Mouse (Mus musculus) lung, embryonic 16.5 days (tissue): Measurements from ENCODE around the gene Ift52. TPM values are rescaled to one million over a fixed set of nuclear protein-coding genes. Genes with fewer than 3 reads are reported as not detected.

Experiments
- ATAC-seq: fragments of 200-750 bp; cut with Nextera tagmentation; 2 replicates; pipeline ENCODE4 v1.8.0; 2017; ENCODE audit warnings: low read depth, mild to moderate bottlenecking, moderate library complexity
- H3K27ac ChIP-seq: fragments of 300-500 bp; sonication (generic); 2 replicates; pipeline ENCODE4 v1.5.1; 2014; ENCODE audit warnings: mild to moderate bottlenecking, control low read depth, low read length
- H3K27me3 ChIP-seq: fragments of 300-500 bp; sonication (generic); 2 replicates; pipeline ENCODE4 v1.6.1; 2014; ENCODE audit warnings: low read depth, low read length, mixed read lengths; ENCODE audit not compliant: control insufficient read depth, insufficient read depth
- H3K36me3 ChIP-seq: fragments of 300-500 bp; sonication (generic); 2 replicates; pipeline ENCODE4 v1.6.1; 2014; ENCODE audit warnings: low read length; ENCODE audit not compliant: control insufficient read depth, insufficient read depth
- H3K4me1 ChIP-seq: fragments of 300-500 bp; sonication (generic); replicated peaks from 2 replicates; pipeline ENCODE4 v1.6.1; 2014; ENCODE audit warnings: low read length, mixed read lengths; ENCODE audit not compliant: control insufficient read depth, insufficient read depth
- H3K4me2 ChIP-seq: fragments of 300-500 bp; sonication (generic); 2 replicates; pipeline ENCODE4 v1.6.1; 2014; ENCODE audit warnings: low read depth, low read length, control low read depth
- H3K4me3 ChIP-seq: fragments of 300-500 bp; sonication (generic); 2 replicates; pipeline ENCODE4 v1.5.1; 2014; ENCODE audit warnings: mild to moderate bottlenecking, low read length, control low read depth
- H3K9ac ChIP-seq: fragments of 300-500 bp; sonication (generic); 2 replicates; pipeline ENCODE4 v1.6.1; 2014; ENCODE audit warnings: low read length, control low read depth
- H3K9me3 ChIP-seq: fragments of 300-500 bp; sonication (generic); 2 replicates; pipeline ENCODE4 v1.6.1; 2016; ENCODE audit warnings: low read length; ENCODE audit not compliant: control insufficient read depth
- WGBS: fragments of 180-500 bp; shearing (Covaris S2); extraction: QIAGEN DNeasy Blood & Tissue Kit; methylation state at CpG from one replicate; pipeline ENCODE4 v1.1.7; 2014; 5-methylcytosine and 5-hydroxymethylcytosine counted together
- polyA plus RNA-seq: library from polyadenylated mRNA; unstranded; fragments of >200 nt; fragmentation: Nextera tagmentation; extraction: Ambion mirVana; gene quantifications from 2 replicates; pipeline ENCODE4 v1.2.1, GENCODE M21; 2015

Ift52 gene
- polyA plus RNA-seq, 1 experiment from 2014 or later, result 50.6 TPM

DNA sequence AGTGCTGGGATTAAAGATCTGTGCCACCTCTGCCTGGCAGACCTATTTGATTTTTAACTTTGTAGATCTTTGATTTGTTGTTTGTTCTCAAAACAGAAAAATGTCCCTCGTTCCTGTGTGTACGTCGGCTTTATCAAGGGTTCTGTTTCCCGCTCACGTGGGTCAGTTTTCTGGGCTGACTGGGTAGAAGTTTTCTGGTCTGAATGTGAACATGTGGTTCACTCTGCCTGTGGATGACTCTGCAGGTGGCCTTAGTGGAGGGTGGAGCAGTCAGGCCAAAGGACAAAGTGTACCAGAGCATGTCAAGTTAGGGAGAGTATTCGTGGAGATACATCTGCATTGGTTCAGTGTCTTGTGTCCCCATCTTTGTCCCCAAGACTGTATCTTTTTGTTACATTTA, 32.8 kb upstream of the Ift52 start:
- WGBS, result 82% methylated on average over 6 of the region's 6 CpGs
- no peak overlapping the region for H3K4me2 ChIP-seq
- no peak overlapping the region for H3K9ac ChIP-seq
- no peak for ATAC-seq
- no peak overlapping the region for H3K4me3 ChIP-seq
- no peaks in the 10 kb centered on the region for H3K4me1 ChIP-seq
- H3K36me3 ChIP-seq, result no peaks in the 10 kb centered on the region
- no peaks in the 10 kb centered on the region for H3K9me3 ChIP-seq
- no peak overlapping the region for H3K27ac ChIP-seq
- no peaks in the 10 kb centered on the region for H3K27me3 ChIP-seq

- Histone ChIP-seq H3K4me2 (no peak overlapping the region), H3K36me3 (no peaks in the 10 kb centered on the region), H3K27ac (no peak overlapping the region), H3K9ac (no peak overlapping the region), H3K27me3 (no peaks in the 10 kb centered on the region), H3K4me1 (no peaks in the 10 kb centered on the region), H3K4me3 (no peak overlapping the region), H3K9me3 (no peaks in the 10 kb centered on the region)
- ATAC-seq, result peak; percentile 79
- 35% methylated on average over 3 of the region's 3 CpGs for WGBS
These were observed 31.2 kb upstream of the Ift52 start for GRCm38 (mm10) chr2:162985923-162986322.

- Histone ChIP-seq H3K36me3 (no peaks in the 10 kb centered on the region), H3K4me2 (no peak overlapping the region), H3K4me1 (no peaks in the 10 kb centered on the region), H3K9me3 (no peaks in the 10 kb centered on the region), H3K4me3 (no peak overlapping the region), H3K27ac (no peak overlapping the region), H3K27me3 (no peaks in the 10 kb centered on the region), H3K9ac (no peak overlapping the region)
- WGBS, result 63% methylated on average over 3 of the region's 3 CpGs
- ATAC-seq, result no peak
These were observed 30.4 kb upstream of the Ift52 start for GRCm38 (mm10) chr2:162986764-162987163.

GRCm38 (mm10) chr2:162987218-162987617, 29.9 kb upstream of the Ift52 start, which contains the start of gene Sgk2:
TSS of gene Sgk2 (plus strand) at chr2:162987330.
- H3K9ac ChIP-seq, result no peak within 1 kb of the TSS
- no peaks in the 10 kb centered on the region for H3K36me3 ChIP-seq
- WGBS, result 41% methylated on average over 8 of the region's 8 CpGs
- no peaks in the 10 kb centered on the region for H3K4me1 ChIP-seq
- no peaks in the 10 kb centered on the region for H3K27me3 ChIP-seq
- no peak within 1 kb of the TSS for H3K27ac ChIP-seq
- H3K4me3 ChIP-seq, result no peak within 1 kb of the TSS
- ATAC-seq, result no peak
- no peak within 1 kb of the TSS for H3K4me2 ChIP-seq
- H3K9me3 ChIP-seq, result no peaks in the 10 kb centered on the region

DNA sequence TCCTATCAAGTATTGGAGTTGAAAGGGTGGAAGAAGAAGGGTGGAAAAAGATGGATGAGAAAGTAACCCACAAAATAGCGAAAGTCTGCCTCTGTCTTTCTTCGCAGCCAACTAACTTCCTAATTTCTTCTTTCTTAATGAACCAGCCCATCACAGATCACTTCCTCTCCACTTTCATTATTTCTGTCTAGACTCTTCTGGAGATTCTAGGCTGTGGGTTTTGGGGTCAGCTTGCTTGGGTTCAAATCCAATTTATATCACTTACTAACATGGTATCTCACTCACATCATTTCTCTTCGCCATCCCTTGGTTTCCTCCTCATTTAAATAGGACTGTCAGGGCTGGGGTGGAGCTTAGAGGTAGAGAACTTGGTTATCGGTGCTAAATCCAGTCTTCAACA, 28.9 kb upstream of the Ift52 start:
- no peak overlapping the region for H3K4me2 ChIP-seq
- H3K27me3 ChIP-seq, result no peaks in the 10 kb centered on the region

GRCm38 (mm10) chr2:162991394-162992083, 25.6 kb upstream of the Ift52 start:
- Histone ChIP-seq H3K36me3 (no peaks in the 10 kb centered on the region), H3K4me3 (no peak overlapping the region), H3K4me2 (no peak overlapping the region), H3K4me1 (no peaks in the 10 kb centered on the region), H3K27me3 (no peaks in the 10 kb centered on the region), H3K9ac (no peak overlapping the region), H3K27ac (no peak overlapping the region), H3K9me3 (no peaks in the 10 kb centered on the region)
- WGBS, result 31% methylated on average over 6 of the region's 6 CpGs
- ATAC-seq, result 0 out of 2 replicates have a peak, but pooled peaks have one; percentile 23

More for the DNA sequence above, 28.9 kb upstream of the Ift52 start:
- Histone ChIP-seq H3K4me3 (no peak overlapping the region), H3K9ac (no peak overlapping the region), H3K9me3 (no peaks in the 10 kb centered on the region), H3K4me1 (no peaks in the 10 kb centered on the region), H3K36me3 (no peaks in the 10 kb centered on the region), H3K27ac (no peak overlapping the region)
- ATAC-seq, result no peak
- WGBS, result 79% methylated on average over 4 of the region's 4 CpGs

DNA sequence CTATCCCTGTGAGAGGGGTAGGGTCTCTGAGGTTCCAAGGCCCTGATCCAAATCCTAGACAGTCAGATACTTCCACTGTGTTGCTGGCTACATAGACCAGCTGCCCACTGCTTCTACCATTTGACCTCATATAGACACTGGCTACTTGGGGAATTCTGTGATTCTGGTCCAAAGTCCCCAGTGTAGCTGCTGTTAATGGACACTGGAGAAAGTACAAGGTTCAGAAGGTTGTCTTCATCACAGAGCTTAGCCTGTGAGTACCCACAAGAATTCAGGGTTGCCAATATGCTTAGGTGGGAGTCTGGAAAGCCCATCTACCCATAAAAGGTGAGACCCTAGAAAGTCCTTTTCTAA, 25.1 kb upstream of the Ift52 start:
- no peak for ATAC-seq
- Histone ChIP-seq H3K4me2 (no peak overlapping the region), H3K36me3 (no peaks in the 10 kb centered on the region)

GRCm38 (mm10) chr2:162993881-162994616, 23.1 kb upstream of the Ift52 start:
- Histone ChIP-seq H3K4me2 (no peak overlapping the region), H3K36me3 (no peaks in the 10 kb centered on the region), H3K9ac (no peak overlapping the region), H3K9me3 (no peaks in the 10 kb centered on the region), H3K4me1 (no peaks in the 10 kb centered on the region), H3K4me3 (no peak overlapping the region), H3K27ac (no peak overlapping the region), H3K27me3 (no peaks in the 10 kb centered on the region)
- WGBS, result 75% methylated on average over 9 of the region's 9 CpGs
- ATAC-seq, result no peak

More for the DNA sequence above, 25.1 kb upstream of the Ift52 start:
- Histone ChIP-seq H3K4me1 (no peaks in the 10 kb centered on the region), H3K9me3 (no peaks in the 10 kb centered on the region), H3K27me3 (no peaks in the 10 kb centered on the region), H3K9ac (no peak overlapping the region), H3K4me3 (no peak overlapping the region), H3K27ac (no peak overlapping the region)

DNA sequence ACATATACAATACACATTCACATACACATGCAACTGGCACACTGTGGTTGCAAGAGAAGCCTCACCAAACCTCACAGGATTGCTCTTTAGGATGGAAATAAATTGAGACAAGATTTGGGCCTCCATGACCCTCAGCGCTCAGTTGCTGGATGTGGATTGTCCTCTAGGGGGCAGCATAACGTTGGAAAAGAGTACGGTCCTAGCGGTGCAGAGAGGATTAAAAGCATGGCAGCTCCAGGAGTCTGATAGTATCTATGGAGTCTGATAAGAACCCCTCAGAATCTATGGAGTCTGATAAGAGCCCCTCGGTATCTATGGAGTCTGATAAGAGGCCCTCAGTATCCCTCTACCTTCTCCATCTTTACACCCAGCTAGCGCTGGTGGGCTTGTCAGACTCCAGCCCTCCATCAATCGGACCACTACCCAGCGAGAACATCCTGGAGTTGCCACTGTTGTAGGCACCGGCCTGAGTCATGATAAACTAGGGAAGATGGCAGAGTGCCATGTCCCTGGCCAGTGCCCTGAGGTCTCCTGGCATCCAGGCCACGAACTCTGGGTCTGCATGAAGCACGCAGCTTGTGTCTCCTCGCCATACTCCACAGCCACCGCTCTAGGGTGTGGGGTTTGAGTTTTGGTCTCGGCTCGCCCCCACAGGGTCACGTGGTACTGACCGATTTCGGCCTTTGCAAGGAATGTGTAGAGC, 18.5 kb upstream of the Ift52 start:
- no peaks in the 10 kb centered on the region for H3K4me1 ChIP-seq
- H3K36me3 ChIP-seq, result no peaks in the 10 kb centered on the region
- peak overlapping the region; percentile 31 for H3K4me2 ChIP-seq
- H3K27me3 ChIP-seq, result no peaks in the 10 kb centered on the region
- no peak overlapping the region for H3K27ac ChIP-seq
- WGBS, result 25% methylated on average over 18 of the region's 18 CpGs
- H3K4me3 ChIP-seq, result peak overlapping the region; percentile 4; the same call in 1 of the 2 replicates
- ATAC-seq, result peak; percentile 79
- no peak overlapping the region for H3K9ac ChIP-seq
- H3K9me3 ChIP-seq, result no peaks in the 10 kb centered on the region
